Mouse (Mus musculus) stomach, embryonic 14.5 days (tissue): Measurements from ENCODE around the gene Igfbp3. TPM values are rescaled to one million over a fixed set of nuclear protein-coding genes. Genes with fewer than 3 reads are reported as not detected.

Experiments used
- ATAC-seq: fragments of 200-750 bp; cut with Nextera tagmentation; 2 replicates; pipeline ENCODE4 v1.8.0; 2017; ENCODE audit warnings: low read depth, moderate TSS enrichment; ENCODE audit not compliant: insufficient number of reproducible peaks, insufficient read depth, low FRiP score
- H3K27ac ChIP-seq: fragments of 300-500 bp; sonication (generic); 2 replicates; pipeline ENCODE4 v1.5.1; 2014; ENCODE audit warnings: mild to moderate bottlenecking, low read length, moderate library complexity, mixed read lengths
- H3K27me3 ChIP-seq: fragments of 300-500 bp; sonication (generic); 2 replicates; pipeline ENCODE4 v1.6.1; 2014; ENCODE audit warnings: low read length, control low read depth, mixed read lengths; ENCODE audit not compliant: control insufficient read depth, insufficient read depth
- H3K36me3 ChIP-seq: fragments of 300-500 bp; sonication (generic); 2 replicates; pipeline ENCODE4 v1.6.1; 2014; ENCODE audit warnings: mild to moderate bottlenecking, control low read depth, low read length, moderate library complexity, mixed read lengths; ENCODE audit not compliant: control insufficient read depth, insufficient read depth
- H3K4me1 ChIP-seq: fragments of 300-500 bp; sonication (generic); 2 replicates; pipeline ENCODE4 v1.6.1; 2014; ENCODE audit warnings: low read length, control low read depth, mixed read lengths; ENCODE audit not compliant: control insufficient read depth, insufficient read depth
- H3K4me2 ChIP-seq: fragments of 300-500 bp; sonication (generic); replicated peaks from 2 replicates; pipeline ENCODE4 v1.6.1; 2014; ENCODE audit warnings: low read depth, low read length, control low read depth
- H3K4me3 ChIP-seq: fragments of 300-500 bp; sonication (generic); 2 replicates; pipeline ENCODE4 v1.5.1; 2014; ENCODE audit warnings: low read depth, low read length, control low read depth
- H3K9ac ChIP-seq: fragments of 300-500 bp; sonication (generic); replicated peaks from 2 replicates; pipeline ENCODE4 v1.6.1; 2014; ENCODE audit warnings: low read depth, mild to moderate bottlenecking, control low read depth, low read length, moderate library complexity, mixed read lengths
- H3K9me3 ChIP-seq: fragments of 300-500 bp; sonication (generic); 2 replicates; pipeline ENCODE4 v1.6.1; 2016; ENCODE audit warnings: low read depth, low read length, control low read depth; ENCODE audit not compliant: control insufficient read depth
- WGBS: fragments of 180-500 bp; shearing (Covaris S2); extraction: QIAGEN DNeasy Blood & Tissue Kit; methylation state at CpG from one replicate; pipeline ENCODE4 v1.1.7; 2014; 5-methylcytosine and 5-hydroxymethylcytosine counted together
- polyA plus RNA-seq: library from polyadenylated mRNA; unstranded; fragments of >200 nt; fragmentation: Nextera tagmentation; extraction: Ambion mirVana; gene quantifications from 2 replicates; pipeline ENCODE4 v1.2.1, GENCODE M21; 2014

Gene Igfbp3
- polyA plus RNA-seq: 49.9 and 62.0 TPM in 2 replicates

DNA sequence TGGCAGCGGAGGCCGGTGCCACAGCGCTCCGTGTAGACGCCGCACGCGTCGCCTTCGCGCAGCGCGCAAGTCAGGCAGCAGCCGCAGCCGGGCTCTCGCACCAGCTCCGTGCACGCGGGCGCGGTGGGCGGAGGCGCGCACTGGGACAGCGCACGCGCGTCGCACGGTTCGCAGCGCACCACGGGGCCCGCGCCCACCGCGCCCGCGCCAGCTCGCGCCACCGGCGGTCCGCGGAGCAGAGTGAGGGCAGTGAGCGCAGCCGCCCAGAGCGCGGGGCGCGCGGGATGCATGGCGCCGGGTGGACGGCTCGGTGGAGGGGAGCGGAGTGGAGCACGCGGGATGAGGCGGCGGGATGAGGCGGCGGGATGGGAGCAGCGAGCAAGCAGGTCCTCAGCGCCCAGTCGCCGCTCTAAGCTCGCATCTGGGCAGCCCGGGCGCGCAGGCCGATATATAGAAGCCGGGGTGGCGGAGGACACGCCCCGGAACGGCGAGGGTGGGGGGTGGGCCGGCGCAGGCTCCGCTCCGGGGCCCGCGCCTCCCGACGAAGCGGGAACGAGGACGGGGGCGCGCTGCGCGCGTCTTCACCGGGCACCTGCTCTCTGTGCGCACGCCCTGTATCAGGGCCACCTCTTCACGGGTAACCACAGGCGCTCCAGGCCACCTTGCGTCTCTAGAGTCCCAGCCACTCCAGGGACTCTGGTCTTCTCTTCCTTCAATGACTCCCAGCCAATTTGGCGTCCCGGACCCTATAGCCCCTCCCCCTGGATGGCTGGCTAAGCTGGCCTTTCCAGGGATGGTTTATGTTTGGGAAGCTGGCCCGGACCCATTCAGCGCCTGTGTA is at the start of gene Igfbp3:
Gene Igfbp3 (minus strand): TSS at position 423 of the 841 bp plus-strand sequence.
- peaks cover 6% of the 10 kb centered on the region; the same call in 1 of the 2 replicates for H3K36me3 ChIP-seq
- peak within 1 kb of the TSS; percentile 56 for H3K4me3 ChIP-seq
- no peaks in the 10 kb centered on the region for H3K9me3 ChIP-seq
- 1% methylated on average over 98 of the region's 104 CpGs for WGBS
- H3K27ac ChIP-seq: no peak within 1 kb of the TSS
- H3K4me1 ChIP-seq: peaks cover 10% of the 10 kb centered on the region; the same call in 1 of the 2 replicates
- peaks cover 8% of the 10 kb centered on the region; the same call in 1 of the 2 replicates for H3K27me3 ChIP-seq
- H3K4me2 ChIP-seq: peak within 1 kb of the TSS; percentile 85
- H3K9ac ChIP-seq: peak within 1 kb of the TSS; percentile 42; the same call in 1 of the 2 replicates
- ATAC-seq: peak; percentile 79

DNA sequence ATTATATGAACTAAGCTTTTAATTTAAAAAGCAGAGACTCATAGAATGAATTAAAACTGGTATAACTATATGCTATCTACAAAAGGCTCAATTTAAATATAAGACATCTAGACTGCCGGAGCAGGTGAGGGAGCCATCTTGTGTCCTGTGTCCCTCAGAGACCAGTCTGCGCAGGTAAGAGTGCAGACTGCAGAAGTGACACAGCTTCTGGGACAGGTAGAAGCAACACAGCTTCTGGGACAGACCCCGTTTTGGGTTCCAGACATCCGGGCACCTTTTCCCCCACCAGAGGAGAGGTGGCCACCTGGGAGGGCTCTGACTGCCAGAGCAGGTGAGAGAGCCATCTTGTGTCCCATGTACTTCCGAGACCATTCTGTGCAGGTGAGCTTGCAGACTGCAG is 37.1 kb upstream of the Igfbp3 start:
- WGBS: 92% methylated on average over 5 of the region's 5 CpGs
- H3K9ac ChIP-seq: no peak overlapping the region

DNA sequence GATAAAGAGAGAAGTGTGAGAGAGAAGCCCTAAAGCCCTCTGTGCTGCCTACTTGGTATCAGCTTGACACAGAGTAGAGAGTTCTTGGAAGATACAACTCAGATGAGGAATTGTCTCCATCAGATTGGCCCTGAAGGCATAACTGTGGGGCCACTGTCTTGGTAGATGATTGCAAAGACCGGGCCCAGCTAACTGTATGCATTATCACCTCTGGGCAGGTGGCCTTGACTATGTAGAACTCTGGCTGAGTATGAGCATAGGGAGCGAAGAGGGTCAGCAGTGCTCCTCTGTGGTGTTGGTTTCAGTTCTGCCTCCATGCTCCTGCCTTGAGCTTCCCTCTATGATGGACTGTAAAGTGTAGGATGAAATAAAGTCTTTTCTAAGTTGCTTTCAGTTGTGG is 36.7 kb upstream of the Igfbp3 start:
- Histone ChIP-seq H3K9ac (no peak overlapping the region), H3K4me1 (no peaks in the 10 kb centered on the region), H3K4me2 (no peak overlapping the region), H3K9me3 (no peaks in the 10 kb centered on the region), H3K4me3 (no peak overlapping the region), H3K27me3 (no peaks in the 10 kb centered on the region), H3K27ac (no peak overlapping the region), H3K36me3 (no peaks in the 10 kb centered on the region)
- WGBS: 91% methylated on average over 2 of the region's 2 CpGs
- ATAC-seq: no peak

More for the DNA sequence above, 37.1 kb upstream of the Igfbp3 start:
- no peaks in the 10 kb centered on the region for H3K4me1 ChIP-seq
- no peak overlapping the region for H3K27ac ChIP-seq
- H3K4me3 ChIP-seq: no peak overlapping the region
- no peak for ATAC-seq
- no peak overlapping the region for H3K4me2 ChIP-seq
- no peaks in the 10 kb centered on the region for H3K36me3 ChIP-seq
- H3K9me3 ChIP-seq: no peaks in the 10 kb centered on the region
- no peaks in the 10 kb centered on the region for H3K27me3 ChIP-seq

DNA sequence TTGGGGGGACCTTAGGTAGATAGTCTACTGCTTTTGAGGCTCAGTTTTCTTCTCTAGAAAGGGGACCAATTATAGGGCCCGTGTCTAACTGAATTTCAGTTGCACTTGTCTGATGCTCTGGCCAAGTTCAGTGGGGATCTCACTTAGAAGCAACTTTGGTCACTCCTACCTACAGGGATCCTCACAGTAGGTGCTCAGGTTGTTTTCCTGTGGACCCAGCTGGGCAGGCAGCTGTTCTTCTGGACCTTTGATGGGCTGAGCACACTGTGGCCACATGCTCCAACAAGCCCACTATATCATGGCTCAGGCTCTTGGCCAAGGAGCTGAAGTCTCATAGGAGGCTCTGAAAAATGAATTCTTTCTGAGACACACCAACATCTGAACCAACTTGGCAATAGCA is 31.1 kb upstream of the Igfbp3 start:
- no peak for ATAC-seq
- Histone ChIP-seq H3K4me3 (no peak overlapping the region), H3K4me2 (no peak overlapping the region), H3K36me3 (no peaks in the 10 kb centered on the region), H3K4me1 (no peaks in the 10 kb centered on the region), H3K27me3 (no peaks in the 10 kb centered on the region), H3K9ac (no peak overlapping the region), H3K9me3 (no peaks in the 10 kb centered on the region), H3K27ac (no peak overlapping the region)
- 81% methylated on average over 1 of the region's 1 CpGs for WGBS

DNA sequence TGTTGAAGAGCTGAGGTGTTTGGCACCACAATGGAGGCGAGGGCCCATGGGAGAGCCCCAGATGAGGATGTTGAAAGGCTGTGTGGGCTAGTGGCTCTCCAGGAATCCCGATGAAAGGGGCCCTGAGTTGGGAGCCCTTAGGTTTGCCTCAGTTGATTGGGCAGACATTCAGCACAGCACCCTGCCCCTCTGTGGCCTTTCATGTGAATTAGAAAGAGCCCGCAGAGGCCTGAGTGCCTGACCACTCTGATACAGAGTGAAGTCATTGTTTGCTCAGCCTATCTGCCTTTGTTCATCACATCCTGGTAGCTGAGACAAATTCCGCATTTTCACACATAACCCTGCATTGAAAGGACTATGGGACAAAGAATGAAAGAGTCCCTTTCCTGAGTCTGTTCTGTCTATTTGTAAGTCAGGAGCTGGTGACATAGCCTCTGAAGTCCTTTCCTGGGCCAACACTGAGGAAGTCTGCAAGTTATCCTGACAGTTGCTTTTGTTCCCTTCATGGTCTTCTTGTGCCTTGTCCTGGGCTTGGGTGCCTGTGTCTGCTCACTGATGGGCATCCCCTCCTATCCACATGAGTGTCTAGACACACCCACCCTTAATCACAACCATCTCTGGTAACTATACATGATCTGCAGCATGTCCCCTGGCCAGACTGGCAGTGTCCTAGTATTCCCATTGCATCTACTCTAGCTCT is 25.5 kb upstream of the Igfbp3 start:
- no peaks in the 10 kb centered on the region for H3K9me3 ChIP-seq
- H3K27ac ChIP-seq: no peak overlapping the region
- no peaks in the 10 kb centered on the region for H3K4me1 ChIP-seq
- no peak overlapping the region for H3K4me3 ChIP-seq
- no peaks in the 10 kb centered on the region for H3K27me3 ChIP-seq
- no peak overlapping the region for H3K9ac ChIP-seq
- WGBS: 68% methylated on average over 4 of the region's 4 CpGs
- no peak for ATAC-seq
- H3K36me3 ChIP-seq: no peaks in the 10 kb centered on the region
- H3K4me2 ChIP-seq: no peak overlapping the region

DNA sequence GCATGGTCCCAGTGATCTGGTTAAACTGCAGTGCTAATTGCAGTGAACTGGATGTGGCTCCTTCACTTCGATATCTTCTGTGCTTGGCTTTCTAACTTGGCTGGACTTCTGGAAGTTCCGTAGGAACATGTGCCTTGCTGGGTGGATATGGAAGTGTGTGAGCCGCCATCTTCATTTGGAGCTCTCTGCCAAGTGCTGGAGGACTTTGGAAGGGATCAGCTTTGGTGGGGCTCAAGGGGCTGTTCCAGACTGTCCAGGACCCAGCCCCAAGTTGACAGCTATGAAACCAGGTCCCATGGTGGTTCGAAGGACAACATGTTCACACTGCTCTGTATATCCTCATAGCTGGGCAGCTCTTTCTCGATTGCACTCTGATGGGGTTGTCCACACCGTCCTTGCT is 24.8 kb upstream of the Igfbp3 start:
- Histone ChIP-seq H3K9me3 (no peaks in the 10 kb centered on the region), H3K27ac (no peak overlapping the region), H3K36me3 (no peaks in the 10 kb centered on the region), H3K4me2 (no peak overlapping the region), H3K4me3 (no peak overlapping the region), H3K4me1 (no peaks in the 10 kb centered on the region), H3K27me3 (no peaks in the 10 kb centered on the region), H3K9ac (no peak overlapping the region)
- no peak for ATAC-seq
- 92% methylated on average over 6 of the region's 6 CpGs for WGBS

DNA sequence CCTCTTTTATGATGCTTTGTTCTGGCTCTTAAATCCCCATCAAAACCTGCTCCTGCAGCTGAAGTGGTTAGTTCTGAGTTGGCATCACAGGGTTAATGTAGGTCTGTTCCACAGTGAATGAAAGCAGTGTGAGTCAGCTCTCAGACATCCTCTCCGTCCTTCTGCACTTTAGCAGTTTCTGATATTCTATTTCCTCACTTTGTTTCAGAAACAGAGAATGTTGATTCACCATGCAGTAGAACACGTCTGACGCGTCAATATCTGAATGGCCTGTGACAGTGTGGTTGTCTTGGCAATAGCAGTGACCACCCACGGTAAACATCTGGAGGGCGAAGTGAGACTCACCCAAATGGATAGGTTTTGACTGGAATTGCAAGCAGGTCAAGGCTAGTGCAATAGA is 24.0 kb upstream of the Igfbp3 start:
- 52% methylated on average over 6 of the region's 6 CpGs for WGBS
- no peak overlapping the region for H3K4me2 ChIP-seq
- H3K36me3 ChIP-seq: no peaks in the 10 kb centered on the region
- no peaks in the 10 kb centered on the region for H3K9me3 ChIP-seq
- H3K4me3 ChIP-seq: no peak overlapping the region
- H3K9ac ChIP-seq: no peak overlapping the region
- no peaks in the 10 kb centered on the region for H3K27me3 ChIP-seq
- H3K27ac ChIP-seq: no peak overlapping the region
- peak; percentile 64 for ATAC-seq
- no peaks in the 10 kb centered on the region for H3K4me1 ChIP-seq

DNA sequence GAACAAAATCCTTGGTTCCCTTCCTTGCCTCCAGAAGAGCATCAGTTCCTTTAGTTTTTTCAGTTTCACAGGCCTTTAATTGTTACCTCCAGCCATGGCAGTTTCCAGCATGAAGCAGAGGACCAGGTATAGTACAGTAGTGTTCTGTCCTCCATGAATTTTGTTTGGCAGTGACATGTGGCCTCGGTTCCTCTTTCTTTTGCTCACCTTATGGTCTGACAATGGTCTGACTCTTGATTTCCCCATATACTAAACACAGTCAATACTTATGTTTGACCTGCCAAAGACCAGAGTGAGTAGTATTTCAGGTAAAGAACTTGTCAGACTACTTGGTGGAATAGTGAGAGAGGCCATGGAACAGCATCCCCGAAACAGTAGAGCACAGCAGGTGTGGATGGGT is 23.0 kb upstream of the Igfbp3 start:
- Histone ChIP-seq H3K36me3 (no peaks in the 10 kb centered on the region), H3K4me3 (no peak overlapping the region), H3K4me2 (no peak overlapping the region), H3K27me3 (no peaks in the 10 kb centered on the region), H3K27ac (no peak overlapping the region), H3K4me1 (no peaks in the 10 kb centered on the region), H3K9ac (no peak overlapping the region), H3K9me3 (no peaks in the 10 kb centered on the region)
- no peak for ATAC-seq
- WGBS: 91% methylated on average over 2 of the region's 2 CpGs
